18 mouse cellular contexts compared by ENCODE assay signal in the genomic region with DNA sequence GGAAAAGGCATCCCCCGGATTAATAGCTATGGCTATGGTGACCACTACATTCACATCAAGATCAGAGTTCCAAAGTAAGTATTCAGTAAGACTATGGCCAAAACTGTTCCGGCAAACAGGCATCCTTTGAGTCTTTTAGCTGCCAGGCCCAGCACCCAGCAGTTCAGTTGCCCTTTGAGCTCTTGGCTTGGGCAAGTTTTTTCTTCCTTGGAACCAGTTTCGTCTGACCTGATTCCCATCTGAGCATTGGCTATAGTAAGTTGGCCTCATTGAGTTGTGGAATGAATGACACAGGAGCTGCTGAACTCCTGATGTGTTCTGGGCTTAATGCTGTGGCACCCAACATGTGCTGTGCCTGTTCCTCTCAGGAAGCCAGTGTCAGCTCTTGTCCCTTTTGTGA.
"Had no signal": no experiment of that assay in that cellular context is flagged by ENCODE, and none has a peak within 500 bp of the region (broad histone marks: within the 10 kb centered on the region; RNA-seq: fewer than 3 reads in every experiment).

No protein-coding gene starts in this region.

- H3K9ac ChIP-seq: liver, embryonic 13.5 days; lung, embryonic 14.5 days; midbrain, embryonic 13.5 days had no signal

- ATAC-seq: intestine, postnatal 0 days; lung, postnatal 0 days; midbrain, embryonic 13.5 days; midbrain, embryonic 16.5 days had no signal

- H3K4me3 ChIP-seq: left cerebral cortex, adult 2 months; liver, embryonic 13.5 days; megakaryocyte, embryonic 14.5 days; midbrain, embryonic 10.5 days; midbrain, embryonic 13.5 days had no signal

- H3K27me3 ChIP-seq: liver, embryonic 13.5 days; megakaryocyte, embryonic 14.5 days; midbrain, embryonic 13.5 days had no signal

- H3K9me3 ChIP-seq: liver, embryonic 13.5 days; megakaryocyte, embryonic 14.5 days; midbrain, embryonic 10.5 days; midbrain, embryonic 13.5 days had no signal

- H3K4me2 ChIP-seq: liver, embryonic 13.5 days; lung, embryonic 14.5 days; midbrain, embryonic 13.5 days had no signal

- H3K27ac ChIP-seq: left cerebral cortex, adult 2 months; liver, embryonic 13.5 days; midbrain, embryonic 10.5 days; midbrain, embryonic 13.5 days; stomach, postnatal 0 days had no signal

- DNase-seq: layer of hippocampus, postnatal 36 days; liver, embryonic 13.5 days; lung, embryonic 14.5 days; lung, postnatal 36 days; right cerebral cortex, adult 18-20 months; right cerebral cortex, postnatal 14 days; right cerebral cortex, postnatal 4 days; thymus, adult 2 months; thymus, postnatal 14 days; thymus, postnatal 4 days had no signal

- H3K4me1 ChIP-seq: liver, embryonic 13.5 days; midbrain, embryonic 10.5 days; midbrain, embryonic 13.5 days had no signal
